Mouse (Mus musculus) midbrain, embryonic 16.5 days (tissue): Measurements from ENCODE around the gene Slc16a12. TPM values are rescaled to one million over a fixed set of nuclear protein-coding genes. Genes with fewer than 3 reads are reported as not detected.

Experiments
- ATAC-seq: fragments of 200-750 bp; cut with Nextera tagmentation; 2 replicates; pipeline ENCODE4 v1.8.0; 2017; ENCODE audit warnings: moderate TSS enrichment
- H3K27ac ChIP-seq: fragments of 300-500 bp; sonication (generic); 2 replicates; pipeline ENCODE4 v1.5.1; 2014; ENCODE audit warnings: mild to moderate bottlenecking, low read length, mixed read lengths
- H3K27me3 ChIP-seq: fragments of 300-500 bp; sonication (generic); 2 replicates; pipeline ENCODE4 v1.6.1; 2014; ENCODE audit warnings: low read depth, low read length, mixed read lengths; ENCODE audit not compliant: control insufficient read depth, insufficient read depth
- H3K36me3 ChIP-seq: fragments of 300-500 bp; sonication (generic); 2 replicates; pipeline ENCODE4 v1.6.1; 2014; ENCODE audit warnings: mild to moderate bottlenecking, low read length, moderate library complexity, mixed read lengths; ENCODE audit not compliant: control insufficient read depth, insufficient read depth
- H3K4me1 ChIP-seq: fragments of 300-500 bp; sonication (generic); 2 replicates; pipeline ENCODE4 v1.6.1; 2014; ENCODE audit warnings: mild to moderate bottlenecking, low read length, mixed read lengths; ENCODE audit not compliant: control insufficient read depth, insufficient read depth
- H3K4me2 ChIP-seq: fragments of 300-500 bp; sonication (generic); 2 replicates; pipeline ENCODE4 v1.6.1; 2014; ENCODE audit warnings: mild to moderate bottlenecking, low read length, mixed read lengths
- H3K4me3 ChIP-seq: fragments of 300-500 bp; sonication (generic); 2 replicates; pipeline ENCODE4 v1.5.1; 2014; ENCODE audit warnings: low read depth, mild to moderate bottlenecking, low read length, moderate library complexity, mixed read lengths
- H3K9ac ChIP-seq: fragments of 300-500 bp; sonication (generic); 2 replicates; pipeline ENCODE4 v1.6.1; 2014; ENCODE audit warnings: low read depth, low read length, mixed read lengths
- H3K9me3 ChIP-seq: fragments of 300-500 bp; sonication (generic); replicated peaks from 2 replicates; pipeline ENCODE4 v1.6.1; 2014; ENCODE audit warnings: mild to moderate bottlenecking, low read length, mixed read lengths; ENCODE audit not compliant: control insufficient read depth, poor library complexity, severe bottlenecking
- WGBS: fragments of 180-500 bp; shearing (Covaris S2); extraction: QIAGEN DNeasy Blood & Tissue Kit; methylation state at CpG from one replicate; pipeline ENCODE4 v1.1.7; 2014; 5-methylcytosine and 5-hydroxymethylcytosine counted together
- polyA plus RNA-seq: library from polyadenylated mRNA; unstranded; fragments of >200 nt; fragmentation: Nextera tagmentation; extraction: Ambion mirVana; gene quantifications from 2 replicates; pipeline ENCODE4 v1.2.1, GENCODE M21; 2015

Slc16a12 gene
- polyA plus RNA-seq, 1 experiment from 2014 or later, result 3.0 TPM

- no peaks in the 10 kb centered on the region for H3K36me3 ChIP-seq
- no peaks in the 10 kb centered on the region for H3K4me1 ChIP-seq
- H3K27ac ChIP-seq, result no peak overlapping the region
- no peak overlapping the region for H3K9ac ChIP-seq
- ATAC-seq, result no peak
- 86% methylated on average over 5 of the region's 5 CpGs for WGBS
- no peak overlapping the region for H3K4me3 ChIP-seq
- no peaks in the 10 kb centered on the region for H3K27me3 ChIP-seq
- no peaks in the 10 kb centered on the region for H3K9me3 ChIP-seq
- H3K4me2 ChIP-seq, result no peak overlapping the region
These were observed 104.5 kb downstream of the Slc16a12 start for GRCm38 (mm10) chr19:34642616-34643015.

GRCm38 (mm10) chr19:34640623-34641022, 106.5 kb downstream of the Slc16a12 start, which contains the start of the genes Ifit1bl2 and Ifit1:
Ifit1bl2 (minus strand) TSS chr19:34640743.
Ifit1 (plus strand) TSS chr19:34640871.
- WGBS, result 67% methylated on average over 4 of the region's 4 CpGs
- no peak for ATAC-seq

GRCm38 (mm10) chr19:34636933-34637557, 110.0 kb downstream of the Slc16a12 start:
- no peak overlapping the region for H3K4me2 ChIP-seq
- H3K27me3 ChIP-seq, result no peaks in the 10 kb centered on the region
- no peak overlapping the region for H3K27ac ChIP-seq
- ATAC-seq, result peak; percentile 71
- H3K9ac ChIP-seq, result no peak overlapping the region
- H3K4me1 ChIP-seq, result no peaks in the 10 kb centered on the region
- H3K36me3 ChIP-seq, result no peaks in the 10 kb centered on the region
- no peaks in the 10 kb centered on the region for H3K9me3 ChIP-seq
- WGBS, result 10% methylated on average over 3 of the region's 3 CpGs
- no peak overlapping the region for H3K4me3 ChIP-seq

More at GRCm38 (mm10) chr19:34640623-34641022, 106.5 kb downstream of the Slc16a12 start, which contains the start of the genes Ifit1bl2 and Ifit1:
- Histone ChIP-seq H3K4me2 (no peak within 1 kb of the TSS), H3K36me3 (no peaks in the 10 kb centered on the region), H3K27me3 (no peaks in the 10 kb centered on the region), H3K9ac (no peak within 1 kb of the TSS), H3K4me1 (no peaks in the 10 kb centered on the region), H3K4me3 (no peak within 1 kb of the TSS), H3K27ac (no peak within 1 kb of the TSS), H3K9me3 (no peaks in the 10 kb centered on the region)

- H3K27me3 ChIP-seq, result no peaks in the 10 kb centered on the region
- no peaks in the 10 kb centered on the region for H3K36me3 ChIP-seq
- no peak overlapping the region for H3K4me2 ChIP-seq
- H3K4me3 ChIP-seq, result no peak overlapping the region
- no peaks in the 10 kb centered on the region for H3K9me3 ChIP-seq
- H3K9ac ChIP-seq, result no peak overlapping the region
- H3K27ac ChIP-seq, result no peak overlapping the region
- ATAC-seq, result no peak
- 92% methylated on average over 2 of the region's 2 CpGs for WGBS
- H3K4me1 ChIP-seq, result no peaks in the 10 kb centered on the region
These were observed 113.6 kb downstream of the Slc16a12 start for GRCm38 (mm10) chr19:34633484-34633883.

- no peak overlapping the region for H3K4me3 ChIP-seq
- ATAC-seq, result no peak
- no peaks in the 10 kb centered on the region for H3K4me1 ChIP-seq
- no peak overlapping the region for H3K4me2 ChIP-seq
- H3K27ac ChIP-seq, result no peak overlapping the region
- no peaks in the 10 kb centered on the region for H3K9me3 ChIP-seq
- no peaks in the 10 kb centered on the region for H3K27me3 ChIP-seq
- no peaks in the 10 kb centered on the region for H3K36me3 ChIP-seq
- no peak overlapping the region for H3K9ac ChIP-seq
These were observed 115.6 kb downstream of the Slc16a12 start for GRCm38 (mm10) chr19:34631487-34631886.

- Histone ChIP-seq H3K4me3 (no peak overlapping the region), H3K4me2 (no peak overlapping the region), H3K9me3 (no peaks in the 10 kb centered on the region), H3K9ac (no peak overlapping the region), H3K27me3 (no peaks in the 10 kb centered on the region), H3K4me1 (no peaks in the 10 kb centered on the region), H3K27ac (no peak overlapping the region), H3K36me3 (no peaks in the 10 kb centered on the region)
- 90% methylated on average over 2 of the region's 2 CpGs for WGBS
- ATAC-seq, result no peak
These were observed 119.6 kb downstream of the Slc16a12 start for GRCm38 (mm10) chr19:34627496-34627895.

GRCm38 (mm10) chr19:34624663-34625062, 122.4 kb downstream of the Slc16a12 start:
- no peak overlapping the region for H3K27ac ChIP-seq
- no peak overlapping the region for H3K4me3 ChIP-seq
- no peaks in the 10 kb centered on the region for H3K36me3 ChIP-seq
- H3K27me3 ChIP-seq, result no peaks in the 10 kb centered on the region
- H3K9me3 ChIP-seq, result no peaks in the 10 kb centered on the region
- no peak for ATAC-seq
- no peak overlapping the region for H3K9ac ChIP-seq
- 86% methylated on average over 4 of the region's 4 CpGs for WGBS
- no peak overlapping the region for H3K4me2 ChIP-seq
- no peaks in the 10 kb centered on the region for H3K4me1 ChIP-seq

GRCm38 (mm10) chr19:34623781-34624180, 123.3 kb downstream of the Slc16a12 start:
- H3K9ac ChIP-seq, result no peak overlapping the region
- H3K27me3 ChIP-seq, result no peaks in the 10 kb centered on the region
- 96% methylated on average over 6 of the region's 6 CpGs for WGBS
- no peak overlapping the region for H3K27ac ChIP-seq
- H3K9me3 ChIP-seq, result no peaks in the 10 kb centered on the region
- no peak overlapping the region for H3K4me2 ChIP-seq
- H3K36me3 ChIP-seq, result no peaks in the 10 kb centered on the region
- no peaks in the 10 kb centered on the region for H3K4me1 ChIP-seq
- no peak for ATAC-seq
- no peak overlapping the region for H3K4me3 ChIP-seq

- Histone ChIP-seq H3K4me2 (no peak overlapping the region), H3K4me3 (no peak overlapping the region), H3K27ac (no peak overlapping the region), H3K9me3 (no peaks in the 10 kb centered on the region), H3K4me1 (no peaks in the 10 kb centered on the region), H3K27me3 (no peaks in the 10 kb centered on the region), H3K36me3 (no peaks in the 10 kb centered on the region), H3K9ac (no peak overlapping the region)
- no peak for ATAC-seq
- WGBS, result 95% methylated on average over 5 of the region's 5 CpGs
These were observed 126.2 kb downstream of the Slc16a12 start for GRCm38 (mm10) chr19:34620871-34621270.
